Mouse (Mus musculus) 416B (cell line): ENCODE measurements at regions not wholly inside any gene's neighbourhood (a gene's known extent, or its start where the extent isn't known, plus 50 kb on each side); places are given as distances from the start of the nearest gene placed in this dataset.
A peak's percentile ranks its signal among the peaks of the same experiment; 100 is the strongest.

ENCODE experiments used
- DNase-seq: peaks from one replicate; pipeline ENCODE4 v3.0.0; 2011; ENCODE audit warnings: low read depth

DNA sequence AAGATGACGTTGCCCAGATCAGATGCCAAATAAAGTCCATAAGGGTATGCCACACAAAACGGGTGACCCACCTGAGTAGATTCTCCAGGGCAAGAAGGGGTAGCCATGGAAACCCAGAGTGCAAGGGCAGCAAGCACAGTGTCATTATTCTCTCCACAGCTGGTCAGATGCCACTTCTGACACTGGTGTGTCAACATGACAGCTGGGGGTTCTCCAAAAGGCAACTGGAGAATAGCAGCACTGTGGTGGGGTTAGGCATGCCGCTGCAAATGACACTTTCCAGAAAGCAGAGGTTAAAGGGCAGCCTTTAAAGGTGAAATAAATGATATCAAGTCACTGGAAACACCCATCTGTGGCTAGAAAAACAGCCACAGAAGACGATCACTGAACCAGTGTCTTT, 70.8 kb upstream of the Thbs2 start:
- no peak for DNase-seq

DNA sequence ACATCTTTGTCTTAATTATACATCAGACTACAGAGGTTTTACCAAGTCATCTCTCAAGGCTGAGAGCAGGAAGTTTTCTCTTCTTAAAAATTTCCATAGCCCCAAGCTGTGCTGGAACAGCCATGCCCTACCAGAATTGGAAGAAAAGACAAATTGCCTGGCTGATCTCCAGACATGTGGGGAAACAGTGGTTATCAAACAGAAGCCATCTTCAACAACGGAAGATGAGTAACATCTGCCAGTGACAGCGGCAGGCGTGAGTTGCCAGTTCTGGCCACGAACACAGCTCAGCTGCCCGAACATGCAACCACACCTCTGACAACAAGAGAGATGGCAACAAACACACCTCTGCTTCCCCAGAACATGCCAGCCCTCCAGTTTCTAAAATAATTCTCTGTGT, 59.1 kb upstream of the Thbs2 start:
- DNase-seq = peak; percentile 70

DNA sequence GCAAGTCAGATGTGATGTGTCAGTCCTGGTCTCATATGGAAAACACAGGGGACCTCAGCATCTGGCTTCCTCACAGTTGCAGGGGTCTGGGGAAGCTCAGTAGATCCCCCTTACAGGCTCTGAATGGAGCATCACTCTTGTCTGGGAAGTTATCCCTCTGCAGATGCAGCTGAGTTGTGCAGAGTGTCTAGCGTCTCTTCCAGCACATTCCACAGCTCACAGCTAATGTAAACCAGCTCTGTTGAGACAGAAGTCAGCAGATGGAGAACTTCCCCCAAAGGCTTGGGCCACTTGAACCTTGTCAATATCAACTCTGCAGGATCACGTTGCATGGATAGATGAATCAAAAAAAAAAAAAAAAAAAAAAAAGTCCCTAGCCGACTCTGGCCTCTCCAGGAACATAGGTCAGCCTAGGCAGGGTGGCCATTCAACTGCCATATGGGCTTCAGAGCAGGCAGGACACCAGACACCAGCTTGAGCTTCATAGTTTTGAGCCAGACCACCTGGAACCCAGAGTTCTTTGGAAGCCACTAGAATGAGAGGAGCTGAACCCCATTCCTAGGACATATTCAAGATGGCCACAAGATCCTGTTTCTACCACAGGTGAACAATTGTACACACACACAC, 56.6 kb upstream of the Thbs2 start:
- no peak for DNase-seq

DNA sequence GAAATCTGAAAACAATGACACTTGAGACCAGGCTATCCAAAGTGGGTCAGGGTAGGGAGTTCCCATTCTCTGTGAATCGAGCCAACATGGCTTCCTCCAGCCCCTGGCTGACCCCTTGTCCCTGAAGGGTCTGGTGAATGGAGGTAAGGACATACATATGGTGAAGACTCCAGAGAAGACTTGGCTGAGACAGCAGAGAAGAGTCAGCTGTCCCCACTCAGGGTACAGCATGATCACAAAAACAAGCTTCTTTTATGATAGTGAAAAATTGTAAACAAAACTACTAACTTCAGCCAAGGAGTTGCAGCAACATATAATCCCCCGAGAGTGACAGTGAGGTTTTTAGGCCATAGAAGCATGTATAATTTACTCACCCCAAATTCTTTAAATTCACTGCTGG, 55.2 kb upstream of the Thbs2 start:
- DNase-seq = no peak

DNA sequence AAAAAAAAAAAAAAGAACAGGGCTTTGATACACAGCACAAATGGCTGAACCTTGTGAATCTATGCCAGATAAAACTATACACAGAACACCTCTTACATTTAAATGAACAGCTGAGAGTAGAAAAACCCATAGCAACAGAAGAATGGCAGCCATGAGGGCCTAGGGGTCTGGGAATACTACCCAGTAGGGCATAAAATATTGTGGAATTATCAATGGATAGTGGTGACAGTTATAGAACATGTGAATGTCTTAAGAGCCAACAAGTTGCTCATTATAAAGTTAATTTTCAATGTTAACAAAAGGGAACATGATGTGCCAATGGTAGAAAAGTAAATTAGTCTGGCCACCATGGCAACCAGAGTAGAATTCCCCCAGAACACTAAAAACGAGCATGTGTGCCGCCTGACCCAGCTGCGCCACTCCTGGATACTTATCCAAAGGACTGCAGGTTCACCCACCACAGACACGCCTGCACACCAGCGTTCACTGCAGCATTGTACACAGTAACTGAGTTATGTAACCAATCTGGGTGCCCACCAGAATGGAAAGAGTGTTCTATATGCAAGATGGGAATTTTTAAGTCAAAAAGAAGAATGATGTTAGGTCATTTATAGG, 53.3 kb upstream of the Thbs2 start:
- no peak for DNase-seq

DNA sequence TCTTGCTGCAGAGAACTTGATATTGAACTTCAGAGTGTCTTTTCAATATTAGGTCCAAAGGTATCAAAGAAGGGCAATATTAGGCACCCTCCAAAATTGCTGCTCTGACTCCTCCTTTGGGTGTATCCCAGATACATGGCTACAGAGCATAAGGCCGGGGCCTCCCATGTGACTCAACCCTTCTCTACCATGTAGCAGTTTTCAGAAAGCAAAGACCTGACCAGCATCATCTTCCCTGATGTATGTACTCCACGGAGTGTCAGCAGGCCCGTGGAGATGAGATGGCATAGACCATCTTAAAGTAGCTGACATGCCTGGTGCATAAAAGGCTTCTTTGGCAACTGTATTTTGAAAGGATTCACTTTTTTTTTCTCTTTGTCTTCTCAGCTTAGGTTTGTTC, 51.5 kb upstream of the Thbs2 start:
- no peak for DNase-seq

DNA sequence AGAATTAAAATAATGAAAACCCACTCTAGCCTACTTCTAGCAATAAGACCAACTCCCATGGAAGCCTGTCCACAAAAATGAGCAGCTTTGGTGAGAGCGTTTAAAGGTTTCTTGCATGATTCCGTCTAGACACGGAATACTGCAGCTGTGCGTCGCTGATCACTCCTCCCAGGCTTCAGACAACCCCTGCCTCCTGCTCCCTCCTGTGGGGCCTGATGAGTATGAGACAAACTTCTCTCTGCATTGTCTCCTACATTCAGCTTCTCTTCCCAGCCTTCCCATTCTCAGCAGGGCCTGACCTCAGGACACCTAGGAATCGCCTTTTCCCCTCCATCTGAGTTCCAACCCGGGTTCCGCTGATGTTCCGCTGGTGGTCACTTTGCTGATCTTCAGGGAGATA, 50.0 kb upstream of the Thbs2 start:
- DNase-seq = no peak
